Mouse (Mus musculus) stomach, embryonic 15.5 days (tissue): Measurements from ENCODE around the gene Gna11. TPM values are rescaled to one million over a fixed set of nuclear protein-coding genes. Genes with fewer than 3 reads are reported as not detected.
A peak's percentile ranks its signal among the peaks of the same experiment; 100 is the strongest.

Experiments used
- ATAC-seq: fragments of 200-750 bp; cut with Nextera tagmentation; 2 replicates; pipeline ENCODE4 v1.8.0; 2017; ENCODE audit warnings: low read depth, moderate number of reproducible peaks, moderate TSS enrichment; ENCODE audit not compliant: insufficient read depth, low FRiP score
- H3K27ac ChIP-seq: fragments of 300-500 bp; sonication (generic); 2 replicates; pipeline ENCODE4 v1.5.1; 2015; ENCODE audit warnings: mild to moderate bottlenecking, inconsistent platforms
- H3K27me3 ChIP-seq: fragments of 300-500 bp; sonication (generic); replicated peaks from 2 replicates; pipeline ENCODE4 v1.6.1; 2015; ENCODE audit warnings: inconsistent platforms
- H3K36me3 ChIP-seq: fragments of 300-500 bp; sonication (generic); 2 replicates; pipeline ENCODE4 v1.6.1; 2015; ENCODE audit warnings: inconsistent platforms
- H3K4me1 ChIP-seq: fragments of 300-500 bp; sonication (generic); 2 replicates; pipeline ENCODE4 v1.6.1; 2015; ENCODE audit warnings: inconsistent platforms
- H3K4me2 ChIP-seq: fragments of 300-500 bp; sonication (generic); 2 replicates; pipeline ENCODE4 v1.6.1; 2015; ENCODE audit warnings: mild to moderate bottlenecking, inconsistent platforms
- H3K4me3 ChIP-seq: fragments of 300-500 bp; sonication (generic); replicated peaks from 2 replicates; pipeline ENCODE4 v1.5.1; 2015; ENCODE audit warnings: inconsistent platforms
- H3K9ac ChIP-seq: fragments of 300-500 bp; sonication (generic); 2 replicates; pipeline ENCODE4 v1.6.1; 2015; ENCODE audit warnings: inconsistent platforms
- H3K9me3 ChIP-seq: fragments of 300-500 bp; sonication (generic); 2 replicates; pipeline ENCODE4 v1.6.1; 2016; ENCODE audit warnings: inconsistent platforms
- WGBS: fragments of 180-500 bp; shearing (Covaris S2); methylation state at CpG from one replicate; pipeline ENCODE4 v1.1.7; 2015; 5-methylcytosine and 5-hydroxymethylcytosine counted together
- polyA plus RNA-seq: library from polyadenylated mRNA; unstranded; fragments of >200 nt; fragmentation: Nextera tagmentation; extraction: Ambion mirVana; gene quantifications from 2 replicates; pipeline ENCODE4 v1.2.1, GENCODE M21; 2015

Gene Gna11
- polyA plus RNA-seq: 113 and 134 TPM in 2 replicates

GRCm38 (mm10) chr10:81545161-81545747 lies at the start of gene Gna11:
Gene Gna11 (minus strand): TSS chr10:81545190.
- H3K4me2 ChIP-seq: peak within 1 kb of the TSS; percentile 88
- H3K4me1 ChIP-seq: peaks cover 36% of the 10 kb centered on the region
- H3K27ac ChIP-seq: peak within 1 kb of the TSS; percentile 89
- H3K9me3 ChIP-seq: no peaks in the 10 kb centered on the region
- WGBS: 1% methylated on average over 51 of the region's 59 CpGs
- peak; percentile 93 for ATAC-seq
- peak within 1 kb of the TSS; percentile 77 for H3K4me3 ChIP-seq
- H3K36me3 ChIP-seq: 0 out of 2 replicates have a peak, but pooled peaks cover 4% of the 10 kb centered on the region
- H3K27me3 ChIP-seq: no peaks in the 10 kb centered on the region
- H3K9ac ChIP-seq: peak within 1 kb of the TSS; percentile 80

GRCm38 (mm10) chr10:81593935-81594334 lies 48.9 kb upstream of the Gna11 start:
- Histone ChIP-seq H3K4me1 (peaks cover 31% of the 10 kb centered on the region), H3K9ac (no peak overlapping the region), H3K36me3 (0 out of 2 replicates have a peak, but pooled peaks cover 6% of the 10 kb centered on the region), H3K4me2 (no peak overlapping the region), H3K9me3 (no peaks in the 10 kb centered on the region), H3K27me3 (no peaks in the 10 kb centered on the region), H3K27ac (no peak overlapping the region), H3K4me3 (no peak overlapping the region)
- WGBS: 67% methylated on average over 18 of the region's 18 CpGs
- ATAC-seq: no peak

GRCm38 (mm10) chr10:81593223-81593622 lies 48.2 kb upstream of the Gna11 start:
- peaks cover 26% of the 10 kb centered on the region for H3K4me1 ChIP-seq
- H3K27ac ChIP-seq: no peak overlapping the region
- H3K4me2 ChIP-seq: no peak overlapping the region
- no peak for ATAC-seq
- no peak overlapping the region for H3K9ac ChIP-seq
- no peak overlapping the region for H3K4me3 ChIP-seq
- 0 out of 2 replicates have a peak, but pooled peaks cover 12% of the 10 kb centered on the region for H3K36me3 ChIP-seq
- no peaks in the 10 kb centered on the region for H3K9me3 ChIP-seq
- 52% methylated on average over 4 of the region's 4 CpGs for WGBS
- H3K27me3 ChIP-seq: no peaks in the 10 kb centered on the region

GRCm38 (mm10) chr10:81592631-81593030 lies 47.6 kb upstream of the Gna11 start:
- no peak overlapping the region for H3K27ac ChIP-seq
- peaks cover 23% of the 10 kb centered on the region for H3K4me1 ChIP-seq
- WGBS: 73% methylated on average over 7 of the region's 7 CpGs
- no peaks in the 10 kb centered on the region for H3K9me3 ChIP-seq
- 0 out of 2 replicates have a peak, but pooled peaks cover 16% of the 10 kb centered on the region for H3K36me3 ChIP-seq
- no peak overlapping the region for H3K9ac ChIP-seq
- H3K4me2 ChIP-seq: no peak overlapping the region
- ATAC-seq: no peak
- no peak overlapping the region for H3K4me3 ChIP-seq
- no peaks in the 10 kb centered on the region for H3K27me3 ChIP-seq

- WGBS: 53% methylated on average over 9 of the region's 9 CpGs
- Histone ChIP-seq H3K4me1 (peaks cover 15% of the 10 kb centered on the region), H3K4me3 (no peak overlapping the region), H3K36me3 (0 out of 2 replicates have a peak, but pooled peaks cover 17% of the 10 kb centered on the region), H3K27ac (no peak overlapping the region), H3K9me3 (no peaks in the 10 kb centered on the region), H3K9ac (no peak overlapping the region), H3K4me2 (no peak overlapping the region), H3K27me3 (no peaks in the 10 kb centered on the region)
- no peak for ATAC-seq
Measured at GRCm38 (mm10) chr10:81591846-81592245, 46.9 kb upstream of the Gna11 start.

GRCm38 (mm10) chr10:81588739-81589138 lies 43.7 kb upstream of the Gna11 start:
- Histone ChIP-seq H3K27ac (no peak overlapping the region), H3K9ac (no peak overlapping the region), H3K4me3 (no peak overlapping the region), H3K4me1 (no peaks in the 10 kb centered on the region), H3K4me2 (no peak overlapping the region), H3K36me3 (peaks cover 17% of the 10 kb centered on the region; the same call in 1 of the 2 replicates), H3K27me3 (no peaks in the 10 kb centered on the region), H3K9me3 (no peaks in the 10 kb centered on the region)
- WGBS: 65% methylated on average over 7 of the region's 7 CpGs
- ATAC-seq: no peak

- Histone ChIP-seq H3K4me2 (no peak overlapping the region), H3K9ac (no peak overlapping the region), H3K9me3 (no peaks in the 10 kb centered on the region), H3K27me3 (0 out of 2 replicates have a peak, but pooled peaks cover 2% of the 10 kb centered on the region), H3K27ac (no peak overlapping the region), H3K4me3 (no peak overlapping the region), H3K4me1 (no peaks in the 10 kb centered on the region), H3K36me3 (peaks cover 10% of the 10 kb centered on the region)
- ATAC-seq: no peak
- WGBS: 54% methylated on average over 6 of the region's 6 CpGs
Measured at GRCm38 (mm10) chr10:81583347-81583746, 38.4 kb upstream of the Gna11 start.

- Histone ChIP-seq H3K9me3 (no peaks in the 10 kb centered on the region), H3K4me2 (0 out of 2 replicates have a peak overlapping the region, but pooled peaks have one; percentile 11), H3K36me3 (peaks cover 5% of the 10 kb centered on the region), H3K27me3 (0 out of 2 replicates have a peak, but pooled peaks cover 2% of the 10 kb centered on the region), H3K4me1 (peaks cover 5% of the 10 kb centered on the region; the same call in 1 of the 2 replicates), H3K9ac (no peak overlapping the region), H3K27ac (no peak overlapping the region), H3K4me3 (no peak overlapping the region)
- no peak for ATAC-seq
- 52% methylated on average over 25 of the region's 25 CpGs for WGBS
Measured at GRCm38 (mm10) chr10:81580441-81581070, 35.6 kb upstream of the Gna11 start.

- 74% methylated on average over 4 of the region's 4 CpGs for WGBS
- no peaks in the 10 kb centered on the region for H3K9me3 ChIP-seq
- 0 out of 2 replicates have a peak, but pooled peaks cover 2% of the 10 kb centered on the region for H3K27me3 ChIP-seq
- H3K9ac ChIP-seq: no peak overlapping the region
- peaks cover 5% of the 10 kb centered on the region; the same call in 1 of the 2 replicates for H3K36me3 ChIP-seq
- H3K4me2 ChIP-seq: 0 out of 2 replicates have a peak overlapping the region, but pooled peaks have one; percentile 11
- H3K27ac ChIP-seq: no peak overlapping the region
- H3K4me3 ChIP-seq: no peak overlapping the region
- H3K4me1 ChIP-seq: peaks cover 9% of the 10 kb centered on the region; the same call in 1 of the 2 replicates
- no peak for ATAC-seq
Measured at GRCm38 (mm10) chr10:81579967-81580366, 35.0 kb upstream of the Gna11 start.

- Histone ChIP-seq H3K4me1 (peaks cover 36% of the 10 kb centered on the region), H3K9ac (peak overlapping the region; percentile 37), H3K9me3 (no peaks in the 10 kb centered on the region), H3K4me2 (peak overlapping the region; percentile 78), H3K36me3 (peaks cover 5% of the 10 kb centered on the region; the same call in 1 of the 2 replicates), H3K27me3 (0 out of 2 replicates have a peak, but pooled peaks cover 2% of the 10 kb centered on the region), H3K27ac (no peak overlapping the region), H3K4me3 (peak overlapping the region; percentile 52)
- WGBS: 2% methylated on average over 6 of the region's 6 CpGs
- ATAC-seq: no peak
Measured at GRCm38 (mm10) chr10:81575695-81576094, 30.7 kb upstream of the Gna11 start.

- Histone ChIP-seq H3K27me3 (0 out of 2 replicates have a peak, but pooled peaks cover 2% of the 10 kb centered on the region), H3K4me2 (peak overlapping the region; percentile 78), H3K36me3 (peaks cover 5% of the 10 kb centered on the region; the same call in 1 of the 2 replicates), H3K4me3 (peak overlapping the region; percentile 52), H3K27ac (no peak overlapping the region), H3K9me3 (no peaks in the 10 kb centered on the region), H3K9ac (peak overlapping the region; percentile 37), H3K4me1 (peaks cover 41% of the 10 kb centered on the region)
- under 1% methylated on average over 30 of the region's 30 CpGs for WGBS
- 0 out of 2 replicates have a peak, but pooled peaks have one; percentile 3 for ATAC-seq
Measured at GRCm38 (mm10) chr10:81575208-81575631, 30.2 kb upstream of the Gna11 start.
